Mouse (Mus musculus) myocyte (in vitro differentiated cells): ENCODE data around the gene Fhit. TPM values are rescaled to one million over a fixed set of nuclear protein-coding genes. Genes with fewer than 3 reads are reported as not detected.

Experiments used
- H3K27me3 ChIP-seq: one replicate; pipeline ENCODE4 v1.6.1; 2011; ENCODE audit not compliant: control insufficient read depth, insufficient read depth, insufficient read length
- H3K36me3 ChIP-seq: one replicate; pipeline ENCODE4 v1.6.1; 2011; ENCODE audit not compliant: control insufficient read depth, insufficient read depth
- H3K4me2 ChIP-seq: one replicate; pipeline ENCODE4 v1.6.1; 2011; ENCODE audit warnings: low read depth, control low read depth
- H3K4me3 ChIP-seq: one replicate; pipeline ENCODE4 v1.5.1; 2011; ENCODE audit warnings: mild to moderate bottlenecking, control low read depth, moderate library complexity
- H3K79me2 ChIP-seq: one replicate; pipeline ENCODE4 v1.6.1; 2011; ENCODE audit not compliant: control insufficient read depth, insufficient read depth
- H3ac ChIP-seq: one replicate; pipeline ENCODE4 v1.6.1; 2011; ENCODE audit not compliant: control insufficient read depth, insufficient read length
- CEBPB ChIP-seq: IDR thresholded peaks from 2 replicates; pipeline ENCODE4 v1.6.1; 2011; ENCODE audit warnings: mild to moderate bottlenecking, moderate library complexity; ENCODE audit not compliant: poor library complexity, insufficient read depth, severe bottlenecking
- E2F4 ChIP-seq: IDR thresholded peaks from one replicate; pipeline ENCODE4 v1.6.1; 2011; ENCODE audit warnings: mild to moderate bottlenecking, control low read depth, moderate library complexity; ENCODE audit not compliant: insufficient read depth
- MAX ChIP-seq: IDR thresholded peaks from one replicate; pipeline ENCODE4 v1.6.1; 2011; ENCODE audit warnings: low read depth, mild to moderate bottlenecking, control low read depth
- MYOD1 ChIP-seq, 3 experiments: IDR thresholded peaks; one replicate each; pipeline ENCODE4 v1.6.1; 2011; ENCODE audit warnings: control low read depth in 2 of 3, low read depth in 2 of 3, mild to moderate bottlenecking in 2 of 3, moderate library complexity in 1 of 3; ENCODE audit not compliant: insufficient read length in 2 of 3, control insufficient read depth in 1 of 3
- MYOG ChIP-seq, 3 experiments: IDR thresholded peaks; one replicate each; pipeline ENCODE4 v1.6.1; 2011; ENCODE audit warnings: control low read depth in 2 of 3, low read depth in 2 of 3, mild to moderate bottlenecking in 2 of 3; ENCODE audit not compliant: insufficient read length in 2 of 3, control insufficient read depth in 1 of 3, insufficient read depth in 1 of 3
- POLR2A ChIP-seq: IDR thresholded peaks from one replicate; pipeline ENCODE4 v1.6.1; 2011; ENCODE audit warnings: low read depth, mild to moderate bottlenecking, control low read depth, moderate library complexity; ENCODE audit not compliant: insufficient read length
- POLR2AphosphoS2 ChIP-seq: IDR thresholded peaks from one replicate; pipeline ENCODE4 v1.6.1; 2011; ENCODE audit warnings: low read depth, control low read depth; ENCODE audit not compliant: insufficient read length
- REST ChIP-seq: IDR thresholded peaks from one replicate; pipeline ENCODE4 v1.6.1; 2011; ENCODE audit warnings: mild to moderate bottlenecking, control low read depth, moderate library complexity; ENCODE audit not compliant: insufficient read depth, insufficient read length
- SRF ChIP-seq: IDR thresholded peaks from one replicate; pipeline ENCODE4 v1.6.1; 2011; ENCODE audit warnings: low read depth; ENCODE audit not compliant: control insufficient read depth, insufficient read length
- TCF12 ChIP-seq: IDR thresholded peaks from one replicate; pipeline ENCODE4 v1.6.1; 2011; ENCODE audit warnings: mild to moderate bottlenecking, control low read depth; ENCODE audit not compliant: poor library complexity, insufficient read depth, severe bottlenecking
- TCF3 ChIP-seq: IDR thresholded peaks from one replicate; pipeline ENCODE4 v1.6.1; 2011; ENCODE audit warnings: low read depth, control low read depth; ENCODE audit not compliant: insufficient read length
- USF1 ChIP-seq: IDR thresholded peaks from one replicate; pipeline ENCODE4 v1.6.1; 2011; ENCODE audit warnings: low read depth, mild to moderate bottlenecking, control low read depth, moderate library complexity
- polyA plus RNA-seq: library from polyadenylated mRNA; unstranded; fragments of >200 nt; fragmentation: generic; extraction: Trizol; gene quantifications from one replicate; pipeline ENCODE4 v1.2.1, GENCODE M21; 2012; ENCODE audit warnings: missing spikeins

Fhit gene
- polyA plus RNA-seq, 1 experiment, result not detected

GRCm38 (mm10) chr14:10205290-10205689 is 956.5 kb downstream of the Fhit start:
- H3K79me2 ChIP-seq, result no peaks in the 10 kb centered on the region
- H3K27me3 ChIP-seq, result no peaks in the 10 kb centered on the region
- no peak overlapping the region for H3K4me3 ChIP-seq
- TF ChIP-seq MYOD1 (IDR thresholded peaks at IDR 0.05; ENCODE audit: control insufficient read depth in 1 of 3, insufficient read length in 2 of 3, low read depth in 2 of 3) (no peak), SRF (no peak), MAX (no peak), TCF3 (no peak), POLR2A (no peak), E2F4 (no peak), USF1 (no peak), TCF12 (no peak), MYOG (IDR thresholded peaks at IDR 0.05; ENCODE audit: control insufficient read depth in 1 of 3, insufficient read depth in 1 of 3, insufficient read length in 2 of 3, low read depth in 2 of 3) (no peak), CEBPB (no peak), POLR2AphosphoS2 (no peak), REST (no peak)
- H3K36me3 ChIP-seq, result no peaks in the 10 kb centered on the region
- H3K4me2 ChIP-seq, result no peak overlapping the region
- no peak overlapping the region for H3ac ChIP-seq

GRCm38 (mm10) chr14:10194130-10194529 is 967.7 kb downstream of the Fhit start:
- Histone ChIP-seq H3K36me3 (no peaks in the 10 kb centered on the region), H3ac (no peak overlapping the region), H3K79me2 (no peaks in the 10 kb centered on the region), H3K27me3 (no peaks in the 10 kb centered on the region), H3K4me3 (no peak overlapping the region), H3K4me2 (no peak overlapping the region)
- TF ChIP-seq CEBPB (no peak), POLR2AphosphoS2 (no peak), MYOD1 (IDR thresholded peaks at IDR 0.05; ENCODE audit: control insufficient read depth in 1 of 3, insufficient read length in 2 of 3, low read depth in 2 of 3) (no peak), E2F4 (no peak), REST (no peak), SRF (no peak), POLR2A (no peak), USF1 (no peak), TCF12 (no peak), MAX (no peak), TCF3 (no peak), MYOG (IDR thresholded peaks at IDR 0.05; ENCODE audit: control insufficient read depth in 1 of 3, insufficient read depth in 1 of 3, insufficient read length in 2 of 3, low read depth in 2 of 3) (no peak)

- TF ChIP-seq SRF (no peak), MYOD1 (IDR thresholded peaks at IDR 0.05; ENCODE audit: control insufficient read depth in 1 of 3, insufficient read length in 2 of 3, low read depth in 2 of 3) (no peak), REST (no peak), MYOG (IDR thresholded peaks at IDR 0.05; ENCODE audit: control insufficient read depth in 1 of 3, insufficient read depth in 1 of 3, insufficient read length in 2 of 3, low read depth in 2 of 3) (no peak), E2F4 (no peak), POLR2A (no peak)
These were observed 990.1 kb downstream of the Fhit start for GRCm38 (mm10) chr14:10171761-10172160.

DNA sequence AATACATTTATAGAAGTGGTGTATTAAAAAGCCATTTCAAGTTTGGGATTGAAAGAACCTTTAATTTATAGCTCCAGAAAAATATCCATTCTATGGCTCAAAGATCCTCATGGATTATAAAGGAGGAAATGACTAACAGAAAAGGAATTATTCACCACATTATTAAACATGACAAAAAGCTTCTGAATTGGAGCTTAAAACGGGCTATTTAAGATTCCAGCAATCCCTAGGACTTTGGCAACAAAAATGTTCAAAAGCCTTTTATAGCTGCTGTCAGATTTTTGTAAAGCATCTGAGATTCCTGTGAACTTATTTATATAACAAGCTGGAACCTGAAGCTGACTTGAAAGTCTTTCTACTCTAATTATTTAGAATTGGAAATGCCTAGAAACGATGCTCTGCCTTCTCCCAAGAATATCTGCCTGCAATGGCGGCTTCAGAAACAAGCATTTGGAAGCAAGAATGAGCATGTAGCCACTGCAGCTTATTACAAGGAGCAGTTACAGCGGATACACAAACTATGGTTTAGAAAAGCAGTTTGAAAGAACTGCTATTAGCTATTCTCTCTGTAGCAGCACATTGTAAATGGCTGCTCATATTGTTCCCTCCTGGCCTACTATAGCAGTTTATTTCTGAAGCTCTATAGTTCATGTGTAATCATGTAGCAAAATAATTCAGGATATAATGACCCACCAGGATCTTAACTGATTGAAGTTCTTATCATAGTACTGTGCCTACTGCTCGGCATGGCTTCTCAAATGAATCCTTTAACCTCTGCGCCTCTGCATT is 995.0 kb downstream of the Fhit start:
- Histone ChIP-seq H3K27me3 (no peaks in the 10 kb centered on the region), H3K4me3 (no peak overlapping the region), H3K4me2 (no peak overlapping the region), H3K36me3 (no peaks in the 10 kb centered on the region), H3ac (no peak overlapping the region), H3K79me2 (no peaks in the 10 kb centered on the region)
- TF ChIP-seq TCF12, result no peak
- no peak for TF ChIP-seq CEBPB
- no peak for TF ChIP-seq POLR2A
- no peak for TF ChIP-seq POLR2AphosphoS2
- TF ChIP-seq TCF3, result no peak
- no peak for TF ChIP-seq SRF
- TF ChIP-seq MAX, result no peak
- TF ChIP-seq MYOD1 (IDR thresholded peaks at IDR 0.05; ENCODE audit: control insufficient read depth in 1 of 3, insufficient read length in 2 of 3, low read depth in 2 of 3), result no peak
- TF ChIP-seq REST, result no peak
- no peak for TF ChIP-seq USF1
- no peak for TF ChIP-seq MYOG (IDR thresholded peaks at IDR 0.05; ENCODE audit: control insufficient read depth in 1 of 3, insufficient read depth in 1 of 3, insufficient read length in 2 of 3, low read depth in 2 of 3)
- no peak for TF ChIP-seq E2F4

More at GRCm38 (mm10) chr14:10171761-10172160, 990.1 kb downstream of the Fhit start:
- no peaks in the 10 kb centered on the region for H3K79me2 ChIP-seq
- H3K36me3 ChIP-seq, result no peaks in the 10 kb centered on the region
- no peaks in the 10 kb centered on the region for H3K27me3 ChIP-seq
- no peak overlapping the region for H3ac ChIP-seq
- no peak overlapping the region for H3K4me2 ChIP-seq
- no peak overlapping the region for H3K4me3 ChIP-seq
